8 mouse cellular contexts compared by ENCODE assay signal in the genomic region with DNA sequence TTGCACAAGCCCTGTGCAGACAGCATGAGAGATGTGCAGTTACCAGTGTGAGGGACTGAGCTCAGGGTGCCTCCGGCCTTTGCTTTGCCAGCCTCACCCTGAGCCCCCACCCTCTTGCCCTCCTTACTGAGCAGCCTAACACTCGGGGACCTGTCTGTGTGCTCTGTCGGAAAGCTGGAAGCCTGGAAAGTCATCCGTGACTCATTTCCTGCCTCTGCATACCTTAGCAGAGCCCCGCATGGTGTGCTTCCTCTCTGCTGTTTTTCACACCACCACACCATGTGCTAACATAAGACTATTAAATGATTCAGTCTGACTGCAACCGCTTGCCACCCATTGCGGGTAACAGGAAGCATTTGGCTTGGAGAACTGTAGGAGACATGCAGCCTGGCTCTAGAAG.
DNase-seq lines count a peak whose midpoint lies in the region; ATAC-seq and TF ChIP-seq lines count a peak whose summit lies in the region.
"Had no signal": no experiment of that assay in that cellular context is flagged by ENCODE, and none has a peak within 500 bp of the region (broad histone marks: within the 10 kb centered on the region; RNA-seq: fewer than 3 reads in every experiment).

No protein-coding gene starts in this region.

- ATAC-seq in embryonic facial prominence, embryonic 14.5 days (ENCODE audit: low read depth): no peak; the same call in 1 of the 2 replicates
- peak; percentile 78; the same call in 1 of the 2 replicates for ATAC-seq in limb, embryonic 12.5 days (ENCODE audit: insufficient number of reproducible peaks, insufficient read depth, low FRiP score, low TSS enrichment, low read depth)

- no peak for TF ChIP-seq CTCF in kidney, adult 2 months (conservative IDR thresholded peaks at IDR 0.05; ENCODE audit: insufficient read depth, insufficient read length, low read depth, low read length)

- H3K27ac ChIP-seq in kidney, adult 2 months (ENCODE audit: insufficient read depth, low read depth, low read length): no peak overlapping the region
- 0 out of 2 replicates have a peak overlapping the region, but pooled peaks have one; percentile 13 for H3K27ac ChIP-seq in embryonic facial prominence, embryonic 14.5 days (replicated peaks; ENCODE audit: low read depth, low read length)
- peak overlapping the region; percentile 56; the same call in 1 of the 2 replicates for H3K27ac ChIP-seq in limb, embryonic 12.5 days
- H3K27ac ChIP-seq: neural tube, embryonic 13.5 days had no signal

- 44% methylated on average over 7 of the region's 7 CpGs for WGBS in kidney, adult 2 months
- WGBS in embryonic facial prominence, embryonic 14.5 days: 49% methylated on average over 7 of the region's 7 CpGs
- whole genome bisulfite sequencing in limb, embryonic 12.5 days: 22% methylated on average over 7 of the region's 7 CpGs

- H3K36me3 ChIP-seq in kidney, adult 2 months (ENCODE audit: control insufficient read depth, insufficient read depth, low read length): no peaks in the 10 kb centered on the region
- no peaks in the 10 kb centered on the region for H3K36me3 ChIP-seq in embryonic facial prominence, embryonic 14.5 days (ENCODE audit: control insufficient read depth, insufficient read depth, low read length)
- no peaks in the 10 kb centered on the region for H3K36me3 ChIP-seq in limb, embryonic 12.5 days
- H3K36me3 ChIP-seq: neural tube, embryonic 13.5 days had no signal

- DNase-seq in kidney, postnatal 4 days: peak; percentile 22 to 43
- no peak for DNase-seq in kidney, adult 2 months
- peak; percentile 57 for DNase-seq in MN1 (ENCODE audit: low spot score)
- peak; percentile 53 for DNase-seq in embryonic facial prominence, embryonic 14.5 days (ENCODE audit: low spot score)
- no peak for DNase-seq in testis, postnatal 14 days (ENCODE audit: low spot score)
- no peak for DNase-seq in neural tube, embryonic 10.5 days (ENCODE audit: extremely low spot score, low spot score)

- no peak overlapping the region for H3K9ac ChIP-seq in embryonic facial prominence, embryonic 14.5 days (ENCODE audit: low read depth, low read length)
- H3K9ac ChIP-seq in limb, embryonic 12.5 days (replicated peaks): no peak overlapping the region
- H3K9ac ChIP-seq: neural tube, embryonic 13.5 days had no signal

- no peaks in the 10 kb centered on the region for H3K27me3 ChIP-seq in kidney, adult 2 months (replicated peaks; ENCODE audit: control insufficient read depth, insufficient read depth, low read length)
- H3K27me3 ChIP-seq in embryonic facial prominence, embryonic 14.5 days (replicated peaks; ENCODE audit: control insufficient read depth, insufficient read depth, low read length): no peaks in the 10 kb centered on the region
- no peaks in the 10 kb centered on the region for H3K27me3 ChIP-seq in limb, embryonic 12.5 days

- H3K4me3 ChIP-seq in kidney, adult 2 months (ENCODE audit: insufficient read depth, low read depth, low read length): no peak overlapping the region
- H3K4me3 ChIP-seq in embryonic facial prominence, embryonic 14.5 days (ENCODE audit: low read depth, low read length): no peak overlapping the region
- no peak overlapping the region for H3K4me3 ChIP-seq in limb, embryonic 12.5 days (replicated peaks)
- H3K4me3 ChIP-seq: neural tube, embryonic 13.5 days had no signal

- no peaks in the 10 kb centered on the region for H3K9me3 ChIP-seq in embryonic facial prominence, embryonic 14.5 days (ENCODE audit: control insufficient read depth, low read length)
- no peaks in the 10 kb centered on the region for H3K9me3 ChIP-seq in limb, embryonic 12.5 days
- H3K9me3 ChIP-seq: neural tube, embryonic 13.5 days had no signal

- H3K4me1 ChIP-seq in kidney, adult 2 months (ENCODE audit: control insufficient read depth, insufficient read depth, low read length): no peaks in the 10 kb centered on the region
- peaks cover 3% of the 10 kb centered on the region; the same call in 1 of the 2 replicates for H3K4me1 ChIP-seq in embryonic facial prominence, embryonic 14.5 days (ENCODE audit: control insufficient read depth, insufficient read depth, low read length)
- H3K4me1 ChIP-seq in limb, embryonic 12.5 days (replicated peaks): peaks cover 28% of the 10 kb centered on the region

- TF ChIP-seq POLR2A in kidney, adult 2 months (IDR thresholded peaks at IDR 0.05; ENCODE audit: low read depth, low read length): no peak

- no peak overlapping the region for H3K4me2 ChIP-seq in embryonic facial prominence, embryonic 14.5 days (ENCODE audit: low read depth, low read length)
- no peak overlapping the region for H3K4me2 ChIP-seq in limb, embryonic 12.5 days
- H3K4me2 ChIP-seq: neural tube, embryonic 13.5 days had no signal

Comparison
In these comparisons a context has a peak if more than half of its experiments do, and no peak if none do; other contexts are left out.
1. DNase-seq: peak in kidney, postnatal 4 days (2 of 2), MN1 (single experiment) and embryonic facial prominence, embryonic 14.5 days (single experiment); none in kidney, adult 2 months (single experiment), testis, postnatal 14 days (single experiment) and neural tube, embryonic 10.5 days (single experiment).